Mouse (Mus musculus) ovary, postnatal 36 days (tissue): ENCODE measurements around the gene Bfsp1.

Experiments
- DNase-seq: peaks from one replicate; pipeline ENCODE4 v3.0.0; 2022; ENCODE audit warnings: low spot score, mixed read lengths

Gene Bfsp1

GRCm38 (mm10) chr2:143796335-143797013 lies 66.5 kb downstream of the Bfsp1 start:
- no peak for DNase-seq

GRCm38 (mm10) chr2:143795858-143796257 lies 67.1 kb downstream of the Bfsp1 start:
- DNase-seq = no peak

DNA sequence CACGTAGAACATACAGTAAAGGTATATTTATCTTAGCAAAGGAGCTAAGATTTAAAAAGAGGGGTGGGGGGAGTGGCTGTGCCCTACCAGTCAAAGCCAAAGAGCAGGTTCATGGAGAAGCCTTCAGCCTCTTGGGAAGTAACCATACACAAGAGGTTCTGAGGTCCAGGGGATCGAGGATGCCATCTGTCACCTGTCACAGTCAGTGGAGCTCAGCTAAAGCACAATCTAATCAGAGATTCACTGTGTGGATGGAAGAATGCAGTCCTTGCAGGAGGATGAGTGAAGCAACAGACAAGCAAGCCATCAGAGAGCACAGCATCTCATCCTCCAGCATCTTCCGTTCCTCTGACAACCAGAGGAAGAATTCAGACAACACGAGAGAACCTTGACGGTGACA lies 73.1 kb downstream of the Bfsp1 start:
- no peak for DNase-seq

DNA sequence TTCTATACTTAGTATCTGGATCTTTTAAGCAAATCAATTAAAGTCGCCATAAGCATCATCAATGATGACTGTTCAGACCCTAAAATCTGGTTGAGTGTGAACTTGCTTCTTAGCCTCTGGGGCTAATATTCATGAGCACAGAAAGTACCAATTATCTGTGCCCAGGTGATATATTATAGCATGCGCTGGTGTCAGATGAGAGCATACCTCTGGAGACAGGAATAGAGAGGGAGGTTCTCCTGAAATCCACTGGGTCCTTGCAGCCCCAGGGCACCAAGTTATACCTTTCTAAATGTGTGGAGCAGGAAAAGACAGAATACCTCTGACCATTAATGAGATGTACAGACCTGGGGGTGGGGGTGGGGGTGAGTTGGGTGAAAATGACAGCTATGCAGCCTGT lies 82.7 kb downstream of the Bfsp1 start:
- DNase-seq = no peak
